Mouse (Mus musculus): ENCODE results near the gene Rorb. TPM values are rescaled to one million over a fixed set of nuclear protein-coding genes. Genes with fewer than 3 reads are reported as not detected.

Rorb gene
- polyA plus RNA-seq, 1 experiment: 4.9 TPM

DNA sequence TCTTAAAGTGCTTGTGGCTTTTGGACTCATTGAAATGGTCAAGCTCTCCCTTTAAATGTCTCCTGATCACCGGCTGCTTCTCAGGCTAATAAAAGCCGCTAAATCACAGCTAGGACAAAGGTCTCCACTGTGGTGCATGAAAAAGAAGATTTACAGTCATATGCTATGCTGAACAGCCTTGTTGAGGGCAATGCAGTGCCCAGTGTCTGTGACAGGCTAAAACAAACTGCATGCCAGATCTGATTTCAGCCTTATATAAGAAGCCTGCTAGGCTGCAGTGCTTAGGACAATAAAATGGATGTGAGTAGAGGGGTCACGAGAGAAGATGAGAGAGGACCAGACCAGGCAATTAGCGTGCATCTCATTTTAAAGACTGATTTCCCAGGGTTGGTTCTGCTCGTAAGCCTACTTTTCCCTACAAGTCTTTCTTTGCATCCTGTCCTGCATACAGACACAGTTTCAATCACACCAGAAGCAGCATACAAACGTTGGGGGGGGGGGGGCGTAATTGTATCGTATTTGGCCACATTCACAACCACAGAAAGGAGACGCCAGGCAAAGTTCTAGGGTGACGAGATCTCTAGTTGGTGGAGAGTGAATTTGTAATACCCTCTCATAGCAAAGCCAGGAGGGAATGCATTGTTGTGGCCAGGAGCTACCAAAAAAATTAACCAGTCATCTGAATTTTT, 52.1 kb downstream of the Rorb start:
- no peak overlapping the region for H3K4me3 ChIP-seq (replicated peaks; ENCODE audit: insufficient read depth, low read depth, low read length)
- TF ChIP-seq CTCF (IDR thresholded peaks at IDR 0.05; ENCODE audit: borderline replicate concordance, insufficient read depth, low read depth, low read length): no peak
- TF ChIP-seq POLR2A (IDR thresholded peaks at IDR 0.05; ENCODE audit: borderline replicate concordance, insufficient read depth, low read length): no peak
- no peaks in the 10 kb centered on the region for H3K27me3 ChIP-seq (ENCODE audit: control insufficient read depth, insufficient read depth, low read length)
- no peak for DNase-seq
- no peak overlapping the region for H3K27ac ChIP-seq (ENCODE audit: insufficient read depth, low read length)
- WGBS: 64% methylated on average over 10 of the region's 10 CpGs
- H3K4me1 ChIP-seq (ENCODE audit: control insufficient read depth, insufficient read depth, low read length): no peaks in the 10 kb centered on the region

DNA sequence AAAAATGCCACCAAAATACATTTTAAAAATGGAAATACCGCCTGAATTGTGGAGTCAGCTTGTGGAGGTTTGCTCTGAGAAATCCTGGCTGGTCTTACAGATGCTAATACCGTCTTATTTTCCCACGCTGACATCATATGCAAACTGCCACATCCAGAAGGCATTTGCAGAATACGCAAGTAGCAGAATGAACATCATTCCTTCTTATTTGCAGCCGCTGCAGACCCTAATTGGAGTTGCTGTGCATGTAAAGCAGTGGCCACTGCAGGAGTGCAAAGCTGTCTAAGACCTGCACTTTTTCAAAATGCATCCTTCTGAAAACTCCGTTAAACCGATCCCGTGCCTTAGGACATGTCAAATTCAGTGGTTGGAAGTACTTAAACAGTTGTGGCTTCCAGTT, 52.8 kb downstream of the Rorb start:
- WGBS: 86% methylated on average over 8 of the region's 8 CpGs
- no peaks in the 10 kb centered on the region for H3K4me1 ChIP-seq (ENCODE audit: control insufficient read depth, insufficient read depth, low read length)
- TF ChIP-seq CTCF (IDR thresholded peaks at IDR 0.05; ENCODE audit: borderline replicate concordance, insufficient read depth, low read depth, low read length) (no peak), POLR2A (IDR thresholded peaks at IDR 0.05; ENCODE audit: borderline replicate concordance, insufficient read depth, low read length) (no peak)
- H3K27me3 ChIP-seq (ENCODE audit: control insufficient read depth, insufficient read depth, low read length): no peaks in the 10 kb centered on the region
- no peak overlapping the region for H3K27ac ChIP-seq (ENCODE audit: insufficient read depth, low read length)
- DNase-seq: no peak
- H3K4me3 ChIP-seq (replicated peaks; ENCODE audit: insufficient read depth, low read depth, low read length): no peak overlapping the region

DNA sequence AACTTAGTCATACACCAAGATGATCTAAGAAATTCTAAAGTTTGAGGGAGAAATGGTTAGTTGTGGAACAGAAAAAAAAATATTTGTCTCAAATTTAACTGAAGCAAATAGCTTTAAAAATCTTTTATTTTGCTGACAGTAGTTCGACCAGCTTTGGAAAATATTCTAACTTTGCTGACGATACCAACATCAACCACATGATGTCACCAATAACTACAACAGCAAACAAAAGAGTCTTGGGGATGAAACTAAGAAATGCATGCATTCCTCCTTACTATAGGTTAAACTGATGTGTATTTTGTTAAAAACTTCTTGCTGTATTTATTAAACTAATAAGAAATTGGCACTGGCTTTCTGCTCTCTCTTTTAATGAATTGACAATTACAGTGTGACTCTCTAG, 67.9 kb downstream of the Rorb start:
- H3K4me3 ChIP-seq (replicated peaks; ENCODE audit: insufficient read depth, low read depth, low read length): no peak overlapping the region
- TF ChIP-seq POLR2A (IDR thresholded peaks at IDR 0.05; ENCODE audit: borderline replicate concordance, insufficient read depth, low read length) (no peak), CTCF (IDR thresholded peaks at IDR 0.05; ENCODE audit: borderline replicate concordance, insufficient read depth, low read depth, low read length) (peak; percentile 9; the same call in 1 of the 2 replicates)
- H3K4me1 ChIP-seq (ENCODE audit: control insufficient read depth, insufficient read depth, low read length): no peaks in the 10 kb centered on the region
- H3K27me3 ChIP-seq (ENCODE audit: control insufficient read depth, insufficient read depth, low read length): no peaks in the 10 kb centered on the region
- H3K27ac ChIP-seq (ENCODE audit: insufficient read depth, low read length): no peak overlapping the region
- DNase-seq: no peak
- 23% methylated on average over 2 of the region's 2 CpGs for WGBS

DNA sequence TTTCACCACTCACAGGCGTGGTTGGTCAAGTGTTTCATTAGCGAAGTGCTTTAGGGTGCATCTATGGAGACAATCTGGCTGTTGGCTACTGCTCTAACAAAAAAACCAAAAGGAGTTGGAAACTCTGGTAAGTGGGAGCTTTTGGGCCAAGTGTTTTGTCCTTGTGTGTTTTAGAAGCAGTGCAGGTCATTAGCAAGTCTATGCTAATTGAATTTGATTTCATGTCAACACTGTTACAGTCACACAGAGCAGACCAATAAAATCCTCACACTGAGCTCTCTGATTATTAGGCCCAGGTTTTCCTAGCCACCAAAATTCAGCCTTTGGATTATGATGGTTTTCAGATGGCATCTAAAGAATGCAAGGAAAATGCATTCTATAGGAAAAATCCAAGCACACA, 70.2 kb downstream of the Rorb start:
- Histone ChIP-seq H3K27me3 (ENCODE audit: control insufficient read depth, insufficient read depth, low read length) (no peaks in the 10 kb centered on the region), H3K27ac (ENCODE audit: insufficient read depth, low read length) (no peak overlapping the region), H3K4me1 (ENCODE audit: control insufficient read depth, insufficient read depth, low read length) (no peaks in the 10 kb centered on the region), H3K4me3 (replicated peaks; ENCODE audit: insufficient read depth, low read depth, low read length) (no peak overlapping the region)
- TF ChIP-seq CTCF (IDR thresholded peaks at IDR 0.05; ENCODE audit: borderline replicate concordance, insufficient read depth, low read depth, low read length) (no peak), POLR2A (IDR thresholded peaks at IDR 0.05; ENCODE audit: borderline replicate concordance, insufficient read depth, low read length) (no peak)
- whole genome bisulfite sequencing: 64% methylated on average over 2 of the region's 2 CpGs
- DNase-seq: no peak

DNA sequence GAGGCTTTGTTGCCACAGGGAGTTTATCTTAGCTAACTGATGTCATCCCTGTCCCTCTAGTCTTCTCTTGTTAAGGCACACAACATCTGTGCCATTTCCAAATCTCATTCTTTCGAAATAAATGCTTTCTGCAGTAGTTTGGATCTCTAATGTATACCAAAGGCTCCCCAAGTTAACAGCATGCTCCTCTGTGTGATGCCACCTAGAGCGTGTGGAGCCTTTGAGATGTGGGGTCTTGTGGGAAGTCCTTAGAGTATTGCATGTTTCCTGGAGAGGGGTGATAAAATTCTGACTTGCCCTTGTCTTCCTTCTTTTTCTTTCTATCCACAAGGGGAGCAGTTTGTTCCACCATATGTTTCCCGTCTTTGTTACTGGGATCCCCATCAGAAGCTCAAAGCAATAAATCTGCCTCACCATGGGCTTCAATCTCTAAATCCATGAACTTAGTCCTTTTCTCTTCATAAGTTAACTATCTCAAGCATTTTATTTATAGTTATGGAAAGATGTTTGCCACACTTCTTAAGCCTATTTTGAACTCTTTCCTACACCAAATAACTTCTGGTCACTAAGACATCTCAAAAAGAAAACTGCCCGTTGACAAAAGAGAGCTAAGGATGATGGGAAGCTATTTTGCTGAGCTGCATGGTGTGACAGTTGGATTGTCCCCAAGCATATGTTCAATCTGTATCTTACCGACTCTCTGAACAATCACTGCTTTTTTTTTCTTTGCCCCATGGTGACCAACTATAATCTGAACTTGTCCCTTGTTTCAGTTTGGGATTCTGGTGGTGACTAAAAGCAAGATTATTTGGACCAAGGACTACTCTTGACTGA, 76.3 kb downstream of the Rorb start:
- TF ChIP-seq CTCF (IDR thresholded peaks at IDR 0.05; ENCODE audit: borderline replicate concordance, insufficient read depth, low read depth, low read length) (no peak), POLR2A (IDR thresholded peaks at IDR 0.05; ENCODE audit: borderline replicate concordance, insufficient read depth, low read length) (no peak)
- H3K27ac ChIP-seq (ENCODE audit: insufficient read depth, low read length): no peak overlapping the region
- H3K4me3 ChIP-seq (replicated peaks; ENCODE audit: insufficient read depth, low read depth, low read length): no peak overlapping the region
- WGBS: 66% methylated on average over 5 of the region's 5 CpGs
- DNase-seq: no peak
- H3K27me3 ChIP-seq (ENCODE audit: control insufficient read depth, insufficient read depth, low read length): no peaks in the 10 kb centered on the region; the same call in 1 of the 2 replicates
- no peaks in the 10 kb centered on the region for H3K4me1 ChIP-seq (ENCODE audit: control insufficient read depth, insufficient read depth, low read length)

DNA sequence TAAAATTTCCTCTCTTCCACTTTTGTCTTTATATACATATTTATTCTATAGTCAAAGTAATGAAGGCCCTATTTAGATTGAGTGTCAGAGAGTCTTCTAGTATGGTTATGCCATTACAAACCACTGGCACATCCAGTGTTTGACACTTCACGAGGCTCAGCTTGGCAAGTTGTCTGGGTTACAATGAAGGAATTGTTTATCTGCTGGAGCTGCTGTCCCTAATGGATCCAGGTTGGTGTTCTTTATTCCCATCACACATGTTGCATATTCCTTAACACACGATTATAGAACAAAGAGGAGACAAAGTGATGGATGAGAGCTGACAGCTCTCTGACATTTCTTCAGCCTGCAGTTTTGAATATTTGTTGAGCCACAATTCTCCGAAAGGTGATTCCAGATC, 77.0 kb downstream of the Rorb start:
- H3K4me3 ChIP-seq (replicated peaks; ENCODE audit: insufficient read depth, low read depth, low read length): no peak overlapping the region
- no peaks in the 10 kb centered on the region for H3K4me1 ChIP-seq (ENCODE audit: control insufficient read depth, insufficient read depth, low read length)
- no peak overlapping the region for H3K27ac ChIP-seq (ENCODE audit: insufficient read depth, low read length)
- TF ChIP-seq CTCF (IDR thresholded peaks at IDR 0.05; ENCODE audit: borderline replicate concordance, insufficient read depth, low read depth, low read length): no peak
- TF ChIP-seq POLR2A (IDR thresholded peaks at IDR 0.05; ENCODE audit: borderline replicate concordance, insufficient read depth, low read length): no peak
- no peak for DNase-seq
- no peaks in the 10 kb centered on the region; the same call in 1 of the 2 replicates for H3K27me3 ChIP-seq (ENCODE audit: control insufficient read depth, insufficient read depth, low read length)
- WGBS: 54% methylated on average over 3 of the region's 3 CpGs

DNA sequence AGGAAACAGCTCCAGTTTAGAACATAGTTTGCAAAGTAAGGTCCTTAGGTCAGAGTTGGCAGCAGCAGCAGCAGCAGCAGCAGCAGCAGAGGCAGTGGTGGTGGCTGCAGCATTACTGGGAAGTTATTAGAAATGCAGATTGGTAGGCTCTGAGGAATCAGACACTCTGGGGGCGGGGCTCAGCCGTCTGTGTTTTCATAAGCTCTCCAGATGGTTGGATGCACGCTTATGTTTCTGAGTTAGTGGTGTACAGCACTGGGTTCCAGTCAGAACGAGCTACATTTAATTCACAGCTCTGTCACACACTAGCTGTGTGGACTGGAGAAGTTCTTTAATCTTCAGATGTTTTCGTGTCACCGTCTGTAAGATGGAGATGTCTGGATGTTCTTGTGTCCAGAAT, 105.9 kb downstream of the Rorb start:
- Histone ChIP-seq H3K27me3 (ENCODE audit: control insufficient read depth, insufficient read depth, low read length) (no peaks in the 10 kb centered on the region; the same call in 1 of the 2 replicates), H3K4me3 (replicated peaks; ENCODE audit: insufficient read depth, low read depth, low read length) (no peak overlapping the region), H3K4me1 (ENCODE audit: control insufficient read depth, insufficient read depth, low read length) (no peaks in the 10 kb centered on the region), H3K27ac (ENCODE audit: insufficient read depth, low read length) (no peak overlapping the region)
- TF ChIP-seq CTCF (IDR thresholded peaks at IDR 0.05; ENCODE audit: borderline replicate concordance, insufficient read depth, low read depth, low read length) (no peak), POLR2A (IDR thresholded peaks at IDR 0.05; ENCODE audit: borderline replicate concordance, insufficient read depth, low read length) (no peak)
- DNase-seq: no peak
- 34% methylated on average over 6 of the region's 6 CpGs for WGBS
